Mouse (Mus musculus) erythroblast, adult 5-6 weeks (primary cell): ENCODE data around the gene Olfr688. TPM values are rescaled to one million over a fixed set of nuclear protein-coding genes. Genes with fewer than 3 reads are reported as not detected.

ENCODE experiments used
- ATAC-seq: replicated peaks from 2 replicates; pipeline ENCODE4 v1.8.0; 2016; ENCODE audit warnings: moderate number of reproducible peaks, mild to moderate bottlenecking, moderate TSS enrichment, inconsistent platforms; ENCODE audit not compliant: poor library complexity, low FRiP score, severe bottlenecking
- total RNA-seq, 2 experiments: library from RNA; stranded (forward) in 1 of 2; stranded (reverse) in 1 of 2; fragments of 150-400 nt in 1 of 2; fragments of 200-764, 138-1000 nt in 1 of 2; gene quantifications; 2 replicates each; pipeline versions ENCODE4 v1.2.3 to v1.2.4; 2015 to 2017; ENCODE audit warnings: low replicate concordance in 2 of 2

Gene Olfr688
- total RNA-seq (2015; ENCODE audit: low replicate concordance) (not detected in 2 replicates), total RNA-seq (2017; ENCODE audit: low replicate concordance) (not detected in 2 replicates)

- no peak for ATAC-seq
Observed at GRCm38 (mm10) chr7:105287795-105288194, at the start of gene Olfr688. Gene Olfr688 (plus strand): TSS chr7:105288095.

GRCm38 (mm10) chr7:105247671-105248070, 40.2 kb upstream of the Olfr688 start:
- ATAC-seq: no peak

GRCm38 (mm10) chr7:105248197-105248596, 39.7 kb upstream of the Olfr688 start:
- ATAC-seq: no peak

- no peak for ATAC-seq
Observed at GRCm38 (mm10) chr7:105256656-105257055, 31.2 kb upstream of the Olfr688 start.

DNA sequence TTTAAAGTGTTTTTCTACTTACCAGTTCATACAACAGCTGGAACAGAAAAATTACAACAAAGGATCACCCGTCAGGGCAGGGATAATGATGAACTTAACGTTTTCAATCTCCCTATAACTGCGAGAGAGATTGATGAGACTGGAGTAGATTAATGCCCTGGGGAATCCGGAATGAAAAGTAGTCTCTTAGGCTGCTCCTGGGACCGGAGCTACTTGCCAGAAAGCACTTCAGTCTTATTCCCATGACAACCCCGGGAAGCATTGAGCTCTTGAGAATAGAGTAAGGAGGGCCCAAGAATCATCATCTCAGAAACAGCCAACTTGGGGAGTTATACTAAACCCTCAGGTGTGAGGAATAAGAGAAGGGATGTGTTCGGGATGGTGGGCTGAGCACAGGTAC, 15.5 kb upstream of the Olfr688 start:
- no peak for ATAC-seq

DNA sequence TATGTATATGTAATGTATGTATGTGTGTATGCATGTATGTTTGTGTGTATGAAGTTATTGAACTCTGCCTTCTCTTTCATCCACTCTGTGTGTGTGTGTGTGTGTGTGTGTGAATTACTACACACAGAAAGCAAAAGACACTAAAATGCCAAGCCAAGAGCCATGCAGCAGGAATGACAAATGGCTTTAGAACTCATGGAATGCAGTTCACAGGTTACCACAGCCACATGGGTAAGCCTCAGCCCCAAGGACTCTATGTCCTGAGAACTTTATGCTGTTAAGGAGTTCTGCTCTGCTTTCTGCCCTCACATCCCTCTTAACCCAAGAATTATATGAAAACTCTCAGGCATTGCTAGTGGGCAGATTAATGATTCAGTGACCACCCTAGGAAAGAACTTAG, 2.2 kb downstream of the Olfr688 start:
- ATAC-seq: no peak

GRCm38 (mm10) chr7:105310865-105311264, 23.0 kb downstream of the Olfr688 start, which contains the start of gene Olfr689:
Gene Olfr689 (plus strand): TSS chr7:105311165.
- ATAC-seq: no peak

- no peak for ATAC-seq
Observed at GRCm38 (mm10) chr7:105325302-105325701, 37.4 kb downstream of the Olfr688 start.

DNA sequence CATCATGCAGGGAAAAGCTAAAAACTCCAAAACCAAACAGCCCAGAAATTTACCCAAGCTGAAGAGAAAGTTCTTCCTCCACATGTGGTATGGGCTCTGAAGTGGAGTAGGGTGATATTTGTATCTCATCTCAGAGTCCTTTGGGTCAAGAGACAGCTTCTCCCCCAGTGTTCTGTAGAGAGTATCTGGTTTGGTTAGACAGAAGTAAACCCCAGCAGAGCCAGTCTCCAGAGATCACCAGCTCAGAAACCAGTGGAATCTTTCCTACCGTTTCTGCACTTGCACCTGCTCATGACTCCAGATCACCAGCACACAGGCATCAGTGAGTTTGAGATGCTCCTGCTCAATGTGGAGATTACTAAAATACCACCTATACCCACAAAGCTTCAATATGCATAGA, 46.1 kb downstream of the Olfr688 start, which contains the start of gene Olfr690:
Gene Olfr690, minus strand, starts transcription at position 101 of the 400 bp plus-strand sequence.
- no peak for ATAC-seq

Other genes with a start within 250 kb of the Olfr688 start
- gene Olfr677, start 236.7 kb upstream of the Olfr688 start, total RNA-seq (2015; ENCODE audit: low replicate concordance): not detected in 2 replicates
- not detected in 2 replicates for gene Olfr677, start 236.7 kb upstream of the Olfr688 start, total RNA-seq (2017; ENCODE audit: low replicate concordance)
- not detected in 2 replicates for gene Olfr678, start 223.6 kb upstream of the Olfr688 start, total RNA-seq (2015; ENCODE audit: low replicate concordance)
- gene Olfr678, start 223.6 kb upstream of the Olfr688 start, total RNA-seq (2017; ENCODE audit: low replicate concordance): not detected in 2 replicates
- gene Olfr679, start 206.9 kb upstream of the Olfr688 start, total RNA-seq (2015; ENCODE audit: low replicate concordance): not detected in 2 replicates
- not detected in 2 replicates for gene Olfr679, start 206.9 kb upstream of the Olfr688 start, total RNA-seq (2017; ENCODE audit: low replicate concordance)
- gene Olfr680-ps1, start 195.3 kb upstream of the Olfr688 start, total RNA-seq (2015; ENCODE audit: low replicate concordance): not detected in 2 replicates
- gene Olfr680-ps1, start 195.3 kb upstream of the Olfr688 start, total RNA-seq (2017; ENCODE audit: low replicate concordance): not detected in 2 replicates
- not detected in 2 replicates for gene Olfr681, start 171.3 kb upstream of the Olfr688 start, total RNA-seq (2015; ENCODE audit: low replicate concordance)
- not detected in 2 replicates for gene Olfr681, start 171.3 kb upstream of the Olfr688 start, total RNA-seq (2017; ENCODE audit: low replicate concordance)
- not detected in 2 replicates for gene Olfr683, start 141.1 kb upstream of the Olfr688 start, total RNA-seq (2015; ENCODE audit: low replicate concordance)
- gene Olfr683, start 141.1 kb upstream of the Olfr688 start, total RNA-seq (2017; ENCODE audit: low replicate concordance): not detected in 2 replicates
- gene Olfr684, start 124.4 kb upstream of the Olfr688 start, total RNA-seq (2015; ENCODE audit: low replicate concordance): not detected in 2 replicates
- 0.09 TPM in 1 of 2 replicates, not detected in the other for gene Olfr684, start 124.4 kb upstream of the Olfr688 start, total RNA-seq (2017; ENCODE audit: low replicate concordance)
- gene Olfr685, start 102.1 kb upstream of the Olfr688 start, total RNA-seq (2015; ENCODE audit: low replicate concordance): not detected in 2 replicates
- gene Olfr685, start 102.1 kb upstream of the Olfr688 start, total RNA-seq (2017; ENCODE audit: low replicate concordance): not detected in 2 replicates
- not detected in 2 replicates for gene Olfr686, start 80.6 kb upstream of the Olfr688 start, total RNA-seq (2015; ENCODE audit: low replicate concordance)
- gene Olfr686, start 80.6 kb upstream of the Olfr688 start, total RNA-seq (2017; ENCODE audit: low replicate concordance): not detected in 2 replicates
- gene Olfr689, start 23.1 kb downstream of the Olfr688 start, total RNA-seq (2015; ENCODE audit: low replicate concordance): not detected in 2 replicates
- not detected in 2 replicates for gene Olfr689, start 23.1 kb downstream of the Olfr688 start, total RNA-seq (2017; ENCODE audit: low replicate concordance)
- not detected in 2 replicates for gene Olfr690, start 46.0 kb downstream of the Olfr688 start, total RNA-seq (2015; ENCODE audit: low replicate concordance)
- gene Olfr690, start 46.0 kb downstream of the Olfr688 start, total RNA-seq (2017; ENCODE audit: low replicate concordance): not detected in 2 replicates
- not detected in 2 replicates for gene Olfr691, start 54.2 kb downstream of the Olfr688 start, total RNA-seq (2015; ENCODE audit: low replicate concordance)
- gene Olfr691, start 54.2 kb downstream of the Olfr688 start, total RNA-seq (2017; ENCODE audit: low replicate concordance): not detected in 2 replicates
- not detected in 2 replicates for gene Olfr692, start 80.1 kb downstream of the Olfr688 start, total RNA-seq (2015; ENCODE audit: low replicate concordance)
- gene Olfr692, start 80.1 kb downstream of the Olfr688 start, total RNA-seq (2017; ENCODE audit: low replicate concordance): not detected in 2 replicates
- not detected in 2 replicates for gene Gm5901, start 86.9 kb downstream of the Olfr688 start, total RNA-seq (2015; ENCODE audit: low replicate concordance)
- not detected in 2 replicates for gene Gm5901, start 86.9 kb downstream of the Olfr688 start, total RNA-seq (2017; ENCODE audit: low replicate concordance)
- gene Fam160a2, start 112.0 kb downstream of the Olfr688 start, total RNA-seq (2015; ENCODE audit: low replicate concordance): 15.3 and 23.4 TPM in 2 replicates
- 7.8 and 9.8 TPM in 2 replicates for gene Fam160a2, start 112.0 kb downstream of the Olfr688 start, total RNA-seq (2017; ENCODE audit: low replicate concordance)
- gene Cnga4, start 116.5 kb downstream of the Olfr688 start, total RNA-seq (2015; ENCODE audit: low replicate concordance): not detected in 2 replicates
- gene Cnga4, start 116.5 kb downstream of the Olfr688 start, total RNA-seq (2017; ENCODE audit: low replicate concordance): 0.42 TPM in 1 of 2 replicates, not detected in the other
- gene Cckbr, start 137.6 kb downstream of the Olfr688 start, total RNA-seq (2015; ENCODE audit: low replicate concordance): not detected in 2 replicates
- gene Cckbr, start 137.6 kb downstream of the Olfr688 start, total RNA-seq (2017; ENCODE audit: low replicate concordance): not detected in 2 replicates
- not detected in 2 replicates for gene Cavin3, start 194.2 kb downstream of the Olfr688 start, total RNA-seq (2015; ENCODE audit: low replicate concordance)
- not detected in 2 replicates for gene Cavin3, start 194.2 kb downstream of the Olfr688 start, total RNA-seq (2017; ENCODE audit: low replicate concordance)